Mouse (Mus musculus) neutrophil, adult 65 days (primary cell): ENCODE measurements around the gene Kit. TPM values are rescaled to one million over a fixed set of nuclear protein-coding genes. Genes with fewer than 3 reads are reported as not detected.

Experiments
- total RNA-seq: library from RNA; stranded (reverse); gene quantifications from 2 replicates; pipeline ENCODE4 v1.2.4, GENCODE M21; 2023

The Kit gene
- total RNA-seq: 9.0 and 13.9 TPM in 2 replicates

GRCm38 (mm10) chr5:75574852-75575566 lies at the start of gene Kit:
Gene Kit, plus strand, starts transcription at chr5:75574916.

